Comparison of ENCODE assay signal across 9 mouse cellular contexts in genomic region chr1:132771377-132771776, GRCm38 (mm10). TPM values are rescaled to one million over a fixed set of nuclear protein-coding genes. Genes with fewer than 3 reads are reported as not detected.
DNase-seq lines count a peak whose midpoint lies in the region; ATAC-seq and TF ChIP-seq lines count a peak whose summit lies in the region.
"Had no signal": no experiment of that assay in that cellular context is flagged by ENCODE, and none has a peak within 500 bp of the region (broad histone marks: within the 10 kb centered on the region; RNA-seq: fewer than 3 reads in every experiment).

No protein-coding gene starts in this region.

- H3K27ac ChIP-seq in heart, embryonic 12.5 days (ENCODE audit: poor library complexity, severe bottlenecking) = no peak overlapping the region
- H3K27ac ChIP-seq in thymus, adult 2 months (ENCODE audit: control insufficient read depth, insufficient read depth, low read length) = no peak overlapping the region
- H3K27ac ChIP-seq: limb, embryonic 12.5 days had no signal

- H3K9ac ChIP-seq in heart, embryonic 12.5 days = no peak overlapping the region
- H3K9ac ChIP-seq: limb, embryonic 12.5 days had no signal

- no peak for TF ChIP-seq POLR2A in thymus, adult 2 months (IDR thresholded peaks at IDR 0.05; ENCODE audit: control insufficient read depth, extremely low read depth, insufficient read depth, low read length, poor library complexity)

- TF ChIP-seq CTCF in thymus, adult 2 months (IDR thresholded peaks at IDR 0.05; ENCODE audit: borderline replicate concordance, control insufficient read depth, extremely low read depth, insufficient read depth, low read length, poor library complexity) = peak; percentile 64; the same call in 1 of the 2 replicates

- H3K36me3 ChIP-seq in heart, embryonic 12.5 days = no peaks in the 10 kb centered on the region
- no peaks in the 10 kb centered on the region for H3K36me3 ChIP-seq in thymus, adult 2 months (ENCODE audit: control insufficient read depth, insufficient read depth, low read length)
- H3K36me3 ChIP-seq: limb, embryonic 12.5 days had no signal

- ATAC-seq in heart, embryonic 12.5 days (ENCODE audit: insufficient number of reproducible peaks, low FRiP score) = no peak

- H3K27me3 ChIP-seq in heart, embryonic 12.5 days (replicated peaks) = peaks cover 22% of the 10 kb centered on the region; the same call in 1 of the 2 replicates
- no peaks in the 10 kb centered on the region for H3K27me3 ChIP-seq in thymus, adult 2 months (ENCODE audit: control insufficient read depth, insufficient read depth, low read length)

- H3K4me1 ChIP-seq in heart, embryonic 12.5 days (replicated peaks) = peaks cover under 1% of the 10 kb centered on the region; the same call in 1 of the 2 replicates
- no peaks in the 10 kb centered on the region for H3K4me1 ChIP-seq in thymus, adult 2 months (replicated peaks; ENCODE audit: control insufficient read depth, insufficient read depth, low read length)

- peak; percentile 81 for DNase-seq in heart, adult 11 months
- peak; percentile 48 for DNase-seq in thymus, adult 2 months
- DNase-seq in thymus, adult 18-20 months = no peak
- peak; percentile 38 for DNase-seq in embryo, embryonic 10.5 days (ENCODE audit: low spot score)
- peak; percentile 44 for DNase-seq in lung, postnatal 10 days
- DNase-seq in urinary bladder, postnatal 14 days (ENCODE audit: low spot score) = peak; percentile 67
- DNase-seq in left cerebral cortex, postnatal 10 days (ENCODE audit: extremely low spot score in 1 of 2, low spot score in 2 of 2) = no peak

- no peak overlapping the region for H3K4me3 ChIP-seq in heart, embryonic 12.5 days
- no peak overlapping the region for H3K4me3 ChIP-seq in thymus, adult 2 months (ENCODE audit: control insufficient read depth, insufficient read depth, low read length)
- H3K4me3 ChIP-seq: limb, embryonic 12.5 days had no signal

- intact Hi-C loops in left cerebral cortex, postnatal 10 days (cut with DNase I) = no loop called here

- H3K9me3 ChIP-seq in heart, embryonic 12.5 days (replicated peaks) = no peaks in the 10 kb centered on the region
- H3K9me3 ChIP-seq: limb, embryonic 12.5 days had no signal

- H3K4me2 ChIP-seq in heart, embryonic 12.5 days = no peak overlapping the region
- H3K4me2 ChIP-seq: limb, embryonic 12.5 days had no signal

- 23% methylated on average over 5 of the region's 5 CpGs for WGBS in heart, embryonic 12.5 days
- WGBS in thymus, adult 2 months = 27% methylated on average over 5 of the region's 5 CpGs

RNA-seq across cellular contexts. Expression of gene Nfasc, which starts 29.8 kb away (rescaled TPM):
- 0.18 and 0.46 TPM in 2 replicates for polyA plus RNA-seq in heart, embryonic 12.5 days (2016; fragmentation: Nextera tagmentation; extraction: Ambion mirVana)
- polyA plus RNA-seq in thymus, adult 2 months (2012; rRNA removed) = 2.0 and 2.1 TPM in 2 replicates
- total RNA-seq in left cerebral cortex, postnatal 10 days (2021) = 100 to 1,000 TPM; 125 to 134 TPM

Comparison
In these comparisons a context has a peak if more than half of its experiments do, and no peak if none do; other contexts are left out.
1. DNase-seq: peak in heart, adult 11 months (single experiment), thymus, adult 2 months (single experiment), embryo, embryonic 10.5 days (single experiment), lung, postnatal 10 days (single experiment) and urinary bladder, postnatal 14 days (single experiment); none in thymus, adult 18-20 months (0 of 2) and left cerebral cortex, postnatal 10 days (0 of 2).